Mouse (Mus musculus) left cerebral cortex, postnatal 10 days (tissue): ENCODE measurements around the gene Kcnn3. TPM values are rescaled to one million over a fixed set of nuclear protein-coding genes. Genes with fewer than 3 reads are reported as not detected.

ENCODE experiments used
- DNase-seq, 2 experiments: peaks; one replicate each; pipeline ENCODE4 v3.0.0; 2021 to 2022; ENCODE audit warnings: low spot score in 2 of 2, mixed read lengths in 1 of 2; ENCODE audit errors: extremely low spot score in 1 of 2
- intact Hi-C: fragments of 180-260 bp; cut with DNase I; formaldehyde crosslinking; loops from one replicate; pipeline ENCODE4 v1.15.1; 2025
- total RNA-seq, 2 experiments: library from RNA; stranded (reverse); gene quantifications; 2 replicates each; pipeline ENCODE4 v1.2.3; 2021

Kcnn3 gene
- total RNA-seq, 2 experiments from 2014 or later: 22.9 to 23.7 TPM

DNA sequence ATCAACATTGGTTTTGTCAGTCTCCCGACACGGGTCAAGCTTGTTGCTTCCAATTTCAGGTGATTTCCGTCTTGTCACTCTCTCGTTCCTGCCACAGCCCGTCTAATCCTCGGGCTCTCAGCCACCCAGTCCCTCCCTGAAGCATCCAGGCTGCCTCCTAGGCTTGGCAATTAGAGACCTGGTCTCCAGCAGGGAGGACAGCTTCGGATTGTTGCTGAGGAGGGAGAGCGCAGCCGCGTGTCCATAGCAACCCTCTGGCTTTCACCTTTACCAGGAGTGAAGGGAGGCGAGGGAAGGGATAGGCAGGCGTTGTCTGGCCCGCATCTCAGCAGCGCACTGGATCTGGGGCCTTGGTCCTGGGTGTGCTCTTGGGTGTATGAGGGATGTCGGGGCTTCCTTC lies 8.6 kb upstream of the Kcnn3 start:
- intact Hi-C loops: loop anchor here (5.0 to 10.0 kb wide), 2 partner anchors 261 to 333 kb away; partner anchors contain the start of gene Ube2q1
- no peak for DNase-seq

- intact Hi-C loops: loop anchor here (5.0 to 10.0 kb wide), 2 partner anchors 260 to 333 kb away; partner anchors contain the start of gene Ube2q1
- DNase-seq: no peak
These were observed 7.7 kb upstream of the Kcnn3 start for GRCm38 (mm10) chr3:89512225-89512624.

GRCm38 (mm10) chr3:89515444-89515843 lies 4.5 kb upstream of the Kcnn3 start:
- intact Hi-C loops: loop anchor here (10.0 kb wide), 1 partner anchor 329 kb away; no protein-coding TSS in a partner anchor
- no peak for DNase-seq

- intact Hi-C loops: loop anchor here (10.0 kb wide), 1 partner anchor 328 kb away; no protein-coding TSS in a partner anchor
These were observed 3.6 kb upstream of the Kcnn3 start for GRCm38 (mm10) chr3:89516321-89516720.

DNA sequence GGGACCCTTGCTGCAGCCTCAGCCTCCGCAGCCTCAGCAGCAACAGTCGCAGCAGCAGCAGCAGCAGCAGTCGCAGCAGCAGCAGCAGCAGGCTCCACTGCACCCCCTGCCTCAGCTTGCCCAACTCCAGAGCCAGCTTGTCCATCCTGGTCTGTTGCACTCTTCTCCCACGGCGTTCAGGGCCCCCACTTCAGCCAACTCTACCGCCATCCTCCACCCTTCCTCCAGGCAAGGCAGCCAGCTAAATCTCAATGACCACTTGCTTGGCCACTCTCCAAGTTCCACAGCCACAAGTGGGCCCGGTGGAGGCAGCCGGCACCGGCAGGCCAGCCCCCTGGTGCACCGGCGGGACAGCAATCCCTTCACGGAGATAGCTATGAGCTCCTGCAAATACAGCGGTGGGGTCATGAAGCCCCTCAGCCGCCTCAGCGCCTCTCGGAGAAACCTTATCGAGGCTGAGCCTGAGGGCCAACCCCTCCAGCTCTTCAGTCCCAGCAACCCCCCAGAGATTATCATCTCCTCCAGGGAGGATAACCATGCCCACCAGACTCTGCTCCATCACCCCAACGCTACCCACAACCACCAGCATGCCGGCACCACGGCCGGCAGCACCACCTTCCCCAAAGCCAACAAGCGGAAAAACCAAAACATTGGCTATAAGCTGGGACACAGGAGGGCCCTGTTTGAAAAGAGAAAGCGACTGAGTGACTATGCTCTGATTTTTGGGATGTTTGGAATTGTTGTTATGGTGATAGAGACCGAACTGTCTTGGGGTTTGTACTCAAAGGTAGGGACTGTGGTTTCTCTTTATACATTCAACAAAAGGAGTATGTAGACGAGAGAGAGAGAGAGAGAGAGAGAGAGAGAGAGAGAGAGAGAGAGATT lies 896 bp downstream of the Kcnn3 start:
- DNase-seq: peak; percentile 49 to 70
- intact Hi-C loops: loop anchor here (5.0 to 10.0 kb wide), 2 partner anchors 94 to 166 kb away; no protein-coding TSS in a partner anchor

More at GRCm38 (mm10) chr3:89516321-89516720, 3.6 kb upstream of the Kcnn3 start:
- DNase-seq: no peak

DNA sequence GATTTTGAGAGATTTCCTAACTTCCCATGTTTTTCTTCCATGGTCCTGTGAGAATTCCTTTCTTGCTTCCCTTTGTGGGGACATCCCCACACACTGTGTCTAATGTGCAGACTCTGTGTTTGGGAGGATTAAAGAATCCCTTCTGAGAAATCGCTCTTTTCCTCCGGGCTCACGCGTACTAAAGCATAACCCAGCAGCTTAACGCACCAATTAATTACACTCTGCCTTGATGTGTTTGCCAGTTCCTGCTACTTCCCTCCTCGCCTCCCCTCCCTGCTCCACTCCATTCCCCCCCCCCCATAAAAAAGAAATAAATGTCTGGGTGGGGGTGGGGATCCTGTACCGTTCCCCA lies 1.5 kb downstream of the Kcnn3 start:
- DNase-seq: no peak
- intact Hi-C loops: loop anchor here (5.0 to 10.0 kb wide), 2 partner anchors 93 to 166 kb away; no protein-coding TSS in a partner anchor

GRCm38 (mm10) chr3:89522450-89523128 lies 2.6 kb downstream of the Kcnn3 start:
- intact Hi-C loops: loop anchor here (5.0 to 10.0 kb wide), 2 partner anchors 92 to 165 kb away; no protein-coding TSS in a partner anchor
- no peak for DNase-seq

DNA sequence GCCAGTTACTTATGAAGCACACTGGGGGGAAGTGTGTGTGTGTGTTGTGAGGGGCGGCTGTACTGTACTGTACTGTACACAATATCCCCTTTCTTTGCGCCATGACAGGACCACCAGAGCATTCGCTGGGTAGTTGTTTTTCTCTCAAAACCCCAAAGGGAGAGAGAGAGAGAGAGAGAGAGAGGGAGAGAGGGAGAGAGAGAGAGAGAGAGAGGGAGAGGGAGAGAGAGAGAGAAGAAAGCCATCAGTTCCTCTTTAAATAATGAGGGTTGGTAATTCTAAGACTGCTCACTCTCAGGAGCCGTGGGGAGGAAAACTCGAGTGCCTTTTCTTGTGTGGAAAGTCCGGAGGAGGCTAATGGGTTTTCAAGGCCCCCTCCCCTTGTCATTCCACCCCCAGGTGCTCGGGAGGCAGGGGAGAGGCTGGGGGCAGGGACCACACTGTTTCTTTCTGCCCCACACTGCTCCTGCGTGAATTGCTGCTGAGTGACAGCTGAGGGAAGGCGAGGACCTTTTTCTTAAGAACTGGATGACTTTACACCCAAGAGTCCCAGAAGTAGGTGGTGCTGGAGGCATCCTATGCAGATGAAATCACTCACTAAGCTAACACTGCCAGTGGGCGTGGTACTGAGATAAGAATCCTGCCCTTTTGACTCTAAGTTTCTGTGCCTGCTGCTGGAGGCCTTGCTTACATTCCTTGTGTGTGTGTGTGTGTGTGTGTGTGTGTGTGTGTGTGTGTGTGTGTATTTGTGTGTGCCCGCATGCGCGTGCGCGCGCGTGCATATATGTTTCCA lies 6.5 kb downstream of the Kcnn3 start:
- intact Hi-C loops: loop anchor here (10.0 kb wide), 1 partner anchor 88 kb away; no protein-coding TSS in a partner anchor
- no peak for DNase-seq

DNA sequence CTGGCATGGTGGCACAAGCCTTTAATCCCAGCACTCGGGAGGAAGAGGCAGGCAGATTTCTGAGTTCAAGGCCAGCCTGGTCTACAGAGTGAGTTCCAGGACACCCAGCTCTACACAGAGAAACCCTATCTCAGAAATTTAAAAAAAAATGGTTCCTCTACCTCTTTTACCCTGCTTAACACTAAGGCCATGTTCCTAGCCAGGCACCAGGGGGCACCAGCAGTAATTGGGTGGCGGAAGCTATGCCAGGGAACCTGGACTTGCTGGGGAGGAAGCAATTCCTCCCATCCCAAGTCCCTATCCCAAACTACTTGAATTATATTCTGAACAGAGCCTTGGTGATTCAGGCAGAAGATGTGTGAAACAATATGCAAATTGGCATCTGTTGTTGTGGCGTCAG lies 9.8 kb downstream of the Kcnn3 start:
- intact Hi-C loops: loop anchor here (10.0 kb wide), 1 partner anchor 85 kb away; no protein-coding TSS in a partner anchor
- no peak for DNase-seq

GRCm38 (mm10) chr3:89534566-89535097 lies 14.7 kb downstream of the Kcnn3 start:
- intact Hi-C loops: no loop called here
- DNase-seq: peak in 1 of 2 experiments; percentile 53

DNA sequence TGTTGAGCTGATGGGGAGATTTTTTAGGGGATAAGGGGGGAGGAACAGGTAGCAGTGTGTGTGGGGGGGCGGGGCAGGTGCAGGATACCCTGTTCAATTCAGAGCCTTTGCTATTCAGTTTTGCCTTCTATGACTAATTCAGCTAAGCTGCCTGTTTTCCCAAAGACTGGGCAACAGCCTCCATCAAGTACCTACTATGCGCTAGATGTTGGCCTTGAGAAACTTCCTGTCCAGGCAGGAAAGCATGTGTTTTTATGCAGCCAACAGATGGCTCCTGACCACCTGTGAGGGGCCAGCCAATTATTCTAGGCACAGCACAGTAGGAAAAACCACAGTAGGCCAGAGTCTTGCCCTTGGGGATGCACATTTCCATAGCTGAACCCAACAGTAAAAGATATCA lies 15.2 kb downstream of the Kcnn3 start:
- intact Hi-C loops: no loop called here
- DNase-seq: no peak

DNA sequence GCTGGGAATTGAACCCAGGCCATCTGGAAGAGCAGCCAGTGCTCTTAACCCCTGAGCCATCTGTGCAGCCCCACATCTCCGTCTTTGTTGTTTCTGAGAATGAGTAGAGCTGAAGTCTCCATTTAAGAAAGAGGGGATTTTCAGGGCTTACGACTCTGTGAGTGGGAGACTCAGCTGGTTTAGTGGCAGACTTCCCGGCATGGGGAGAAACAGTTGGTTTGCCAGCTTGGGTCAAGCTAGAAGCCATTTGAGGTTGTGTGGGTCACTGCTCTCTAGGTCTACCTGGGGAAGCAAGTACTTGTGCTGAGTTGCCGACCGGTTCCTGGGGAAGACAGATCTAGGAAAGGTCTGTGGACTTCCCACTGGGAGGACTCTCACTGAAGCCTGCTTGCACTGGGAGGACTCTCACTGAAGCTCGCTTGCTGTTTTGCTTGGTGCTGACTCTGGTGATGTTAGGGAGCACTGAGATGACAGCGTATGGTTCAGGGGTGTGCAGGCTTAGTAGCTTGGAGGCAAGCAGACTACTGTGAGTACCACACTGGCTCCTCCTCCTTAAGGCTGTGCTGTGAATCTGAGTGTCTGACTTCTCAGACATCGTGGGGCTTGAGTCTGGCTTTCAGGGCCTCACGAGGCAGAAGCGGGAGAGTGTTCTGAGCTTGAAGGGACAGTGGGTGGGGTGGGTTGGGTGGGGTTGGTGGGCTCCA lies 19.2 kb downstream of the Kcnn3 start:
- DNase-seq: no peak

GRCm38 (mm10) chr3:89539740-89540370 lies 19.9 kb downstream of the Kcnn3 start:
- intact Hi-C loops: no loop called here
- DNase-seq: peak; percentile 69 to 78

More for the DNA sequence above, 19.2 kb downstream of the Kcnn3 start:
- intact Hi-C loops: no loop called here

DNA sequence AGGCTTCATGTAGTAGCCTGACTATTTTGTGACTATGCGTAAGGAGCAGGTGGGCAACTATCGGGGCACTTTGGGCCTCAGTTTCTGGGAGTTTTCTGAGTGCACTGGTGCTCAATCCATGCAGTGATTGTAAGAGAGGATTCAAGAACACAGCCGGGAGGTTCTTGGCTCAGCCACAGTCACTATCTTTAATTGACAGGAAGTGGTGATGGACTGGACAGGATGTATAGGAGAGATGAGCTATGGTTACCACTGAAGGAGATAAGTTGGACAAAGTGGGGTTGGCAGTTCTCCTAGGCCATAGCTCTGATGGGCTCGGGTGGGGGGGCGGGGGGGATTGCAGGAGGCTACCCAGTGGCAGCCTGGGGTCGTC lies 20.4 kb downstream of the Kcnn3 start:
- intact Hi-C loops: no loop called here
- no peak for DNase-seq

- DNase-seq: no peak
These were observed 27.0 kb downstream of the Kcnn3 start for GRCm38 (mm10) chr3:89546951-89547350.

GRCm38 (mm10) chr3:89548805-89549204 lies 28.8 kb downstream of the Kcnn3 start:
- intact Hi-C loops: no loop called here
- no peak for DNase-seq

More at GRCm38 (mm10) chr3:89546951-89547350, 27.0 kb downstream of the Kcnn3 start:
- intact Hi-C loops: no loop called here

GRCm38 (mm10) chr3:89549488-89549887 lies 29.5 kb downstream of the Kcnn3 start:
- no peak for DNase-seq
- intact Hi-C loops: no loop called here
